Mouse (Mus musculus): Measurements from ENCODE around the gene Dysf.

DNA sequence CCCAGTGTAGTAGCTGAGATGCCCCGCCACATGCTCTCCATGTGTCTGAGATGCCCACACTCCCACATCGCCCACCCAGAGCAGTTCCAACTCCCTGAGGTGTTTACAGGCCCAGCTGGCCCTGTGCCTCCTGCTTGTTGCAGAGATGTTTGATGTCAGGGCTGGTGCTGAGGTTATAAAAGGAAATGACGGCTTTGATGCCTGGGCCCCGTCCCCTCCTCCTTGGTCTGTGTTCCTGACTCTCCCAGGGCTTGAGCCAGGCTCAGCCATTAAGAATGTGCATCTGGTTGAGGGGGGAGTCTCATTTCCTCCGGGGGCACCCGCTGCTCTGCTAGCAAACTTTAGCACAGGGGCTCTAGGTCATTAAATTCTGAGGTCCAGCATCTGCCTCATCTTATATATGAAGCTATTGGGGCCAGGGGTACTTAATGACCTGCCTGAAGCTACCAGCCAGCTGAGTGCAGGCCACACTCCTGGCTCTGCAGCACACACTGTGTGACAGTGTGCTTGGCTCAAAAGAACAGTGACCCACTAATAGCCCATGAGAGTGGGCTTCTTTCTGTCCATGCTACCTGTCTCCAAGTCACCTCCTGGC, 183.4 kb downstream of the Dysf start:
- TF ChIP-seq CTCF (IDR thresholded peaks at IDR 0.05; ENCODE audit: borderline replicate concordance, insufficient read depth, low read depth, low read length) (no peak), POLR2A (IDR thresholded peaks at IDR 0.05; ENCODE audit: borderline replicate concordance, insufficient read depth, low read length) (no peak)
